Mouse (Mus musculus): ENCODE results near the gene Gimap3. TPM values are rescaled to one million over a fixed set of nuclear protein-coding genes. Genes with fewer than 3 reads are reported as not detected.

Gene Gimap3
- polyA plus RNA-seq, 1 experiment from 2014 or later, result not detected

DNA sequence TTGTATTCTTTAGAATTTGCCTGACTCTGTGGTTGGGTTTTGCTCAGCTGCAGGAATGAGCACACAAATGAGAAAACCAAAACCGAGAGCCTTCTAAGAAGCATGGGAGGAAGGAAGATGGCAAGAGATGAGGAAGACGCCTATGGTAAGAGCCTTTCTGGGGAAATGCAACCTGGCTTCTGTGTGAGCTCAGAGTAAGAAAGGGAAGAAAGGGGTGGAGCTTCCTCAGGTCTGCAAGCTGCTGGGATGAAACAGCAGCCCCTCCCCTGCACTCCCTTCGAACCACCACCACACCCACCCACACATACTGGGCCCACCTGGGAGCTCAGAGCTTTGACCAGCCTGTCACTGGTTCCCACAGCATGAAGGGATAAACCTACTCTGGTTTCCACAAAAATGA, 29.4 kb downstream of the Gimap3 start:
- no peak overlapping the region for H3K9ac ChIP-seq
- H3K9me3 ChIP-seq, result no peaks in the 10 kb centered on the region
- no peak for ATAC-seq (ENCODE audit: low FRiP score, low read depth)
- no peak overlapping the region for H3K4me3 ChIP-seq
- H3K4me2 ChIP-seq (replicated peaks), result no peak overlapping the region
- H3K36me3 ChIP-seq, result no peaks in the 10 kb centered on the region
- peaks cover 30% of the 10 kb centered on the region for H3K27me3 ChIP-seq (replicated peaks)
- H3K4me1 ChIP-seq, result peaks cover 14% of the 10 kb centered on the region
- 36% methylated on average over 3 of the region's 3 CpGs for WGBS
- no peak overlapping the region for H3K27ac ChIP-seq

DNA sequence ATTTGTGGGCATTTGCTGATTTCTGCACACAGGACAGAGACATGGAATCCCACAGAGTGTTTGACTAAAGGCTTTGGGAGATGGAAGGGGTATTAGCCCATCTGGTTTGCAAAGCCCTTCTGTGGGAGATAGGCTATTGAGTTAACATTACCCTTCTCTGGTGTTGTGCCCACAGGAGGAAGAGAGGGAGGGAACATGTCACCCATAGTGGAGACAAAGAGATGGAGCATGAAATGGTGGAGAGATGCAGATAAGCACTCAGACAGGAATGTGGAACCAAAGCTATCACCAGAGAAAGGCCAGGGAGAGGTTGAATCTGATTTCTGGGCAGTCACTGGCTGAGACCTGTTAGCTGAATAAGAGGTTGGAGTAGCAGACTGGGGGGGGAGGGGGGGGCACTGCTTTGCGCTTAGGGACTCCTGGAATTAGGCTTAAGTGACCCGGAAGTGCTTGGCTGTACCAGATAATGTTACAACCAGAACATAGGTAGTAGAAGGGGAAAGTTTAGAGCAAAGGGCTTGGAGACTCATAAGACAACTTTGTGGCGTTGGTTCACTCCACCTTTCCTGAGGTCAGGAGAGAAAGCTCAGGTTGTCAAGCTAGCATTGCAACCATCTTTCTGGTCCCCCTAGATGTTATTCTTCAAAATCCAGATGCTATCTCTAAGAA, 30.0 kb downstream of the Gimap3 start:
- no peaks in the 10 kb centered on the region for H3K9me3 ChIP-seq
- H3K4me3 ChIP-seq, result no peak overlapping the region
- H3K27me3 ChIP-seq (replicated peaks), result peaks cover 30% of the 10 kb centered on the region
- no peaks in the 10 kb centered on the region for H3K36me3 ChIP-seq
- no peak for ATAC-seq (ENCODE audit: low FRiP score, low read depth)
- WGBS, result 87% methylated on average over 3 of the region's 3 CpGs
- no peak overlapping the region for H3K4me2 ChIP-seq (replicated peaks)
- H3K27ac ChIP-seq, result no peak overlapping the region
- H3K9ac ChIP-seq, result no peak overlapping the region
- H3K4me1 ChIP-seq, result peaks cover 14% of the 10 kb centered on the region

DNA sequence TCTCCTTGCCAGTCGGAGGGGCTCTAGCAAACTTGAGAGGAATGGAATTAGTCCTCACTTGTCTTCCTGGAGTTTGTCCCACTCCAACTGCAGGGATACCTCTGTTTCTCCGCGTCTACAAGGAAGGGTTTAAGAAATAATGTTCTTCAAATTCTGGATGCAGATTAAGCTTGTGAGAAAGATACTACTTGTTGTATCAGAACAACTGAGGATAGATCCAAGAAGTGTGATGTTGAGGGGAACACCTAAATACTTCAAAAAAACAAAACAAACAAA, 30.9 kb downstream of the Gimap3 start:
- Histone ChIP-seq H3K27ac (no peak overlapping the region), H3K9me3 (no peaks in the 10 kb centered on the region), H3K4me1 (peaks cover 14% of the 10 kb centered on the region), H3K27me3 (replicated peaks) (peaks cover 30% of the 10 kb centered on the region), H3K36me3 (no peaks in the 10 kb centered on the region), H3K4me3 (no peak overlapping the region), H3K4me2 (replicated peaks) (no peak overlapping the region), H3K9ac (no peak overlapping the region)
- 87% methylated on average over 3 of the region's 3 CpGs for WGBS
- ATAC-seq (ENCODE audit: low FRiP score, low read depth), result no peak

DNA sequence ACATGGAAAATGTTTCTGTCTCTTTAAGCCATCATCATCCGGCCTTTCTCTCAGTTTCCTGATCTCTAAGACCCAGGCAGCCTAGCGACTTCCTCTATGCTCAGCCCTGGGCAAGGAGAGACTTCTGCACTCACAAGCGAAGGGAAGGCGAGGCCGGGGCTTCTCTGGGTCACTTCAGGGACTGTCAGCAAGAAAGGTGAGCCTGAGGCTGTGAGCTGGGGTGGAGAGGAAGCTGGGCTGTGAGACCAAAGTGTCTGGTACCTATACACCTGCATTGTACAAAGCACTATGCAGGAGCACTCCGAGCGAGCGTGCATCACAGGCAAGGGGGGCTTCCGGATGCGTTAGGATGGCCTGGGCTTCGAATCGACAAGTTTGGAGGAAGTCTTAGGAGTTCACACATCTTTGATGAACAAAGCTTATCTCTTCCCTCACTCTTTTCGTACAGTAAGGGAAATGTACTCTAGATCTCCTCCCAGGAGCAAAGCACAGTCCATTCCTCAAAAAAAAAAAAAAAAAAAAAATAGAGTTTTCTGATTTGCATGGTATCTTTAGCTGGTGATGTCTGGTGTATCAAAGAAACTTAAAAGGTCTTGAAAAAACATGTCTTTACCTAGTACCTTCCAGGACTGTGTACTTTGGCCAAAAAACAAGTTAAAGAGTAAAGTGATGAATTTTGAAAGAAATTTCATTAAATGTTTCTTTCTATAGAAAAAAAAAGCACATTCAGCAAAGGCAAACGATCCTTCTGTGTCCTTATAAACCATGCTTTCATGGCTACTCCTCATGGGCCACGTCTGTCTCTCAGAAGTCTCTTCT, 31.5 kb downstream of the Gimap3 start, which contains the start of gene Gimap1:
Gimap1 (plus strand) TSS at position 94 of the 819 bp plus-strand sequence.
- WGBS, result 80% methylated on average over 15 of the region's 15 CpGs
- ATAC-seq (ENCODE audit: low FRiP score, low read depth), result no peak
- Histone ChIP-seq H3K9ac (no peak within 1 kb of the TSS), H3K36me3 (no peaks in the 10 kb centered on the region), H3K4me3 (no peak within 1 kb of the TSS), H3K4me2 (replicated peaks) (no peak within 1 kb of the TSS), H3K27ac (no peak within 1 kb of the TSS), H3K4me1 (peaks cover 14% of the 10 kb centered on the region), H3K27me3 (replicated peaks) (peaks cover 30% of the 10 kb centered on the region), H3K9me3 (no peaks in the 10 kb centered on the region)

DNA sequence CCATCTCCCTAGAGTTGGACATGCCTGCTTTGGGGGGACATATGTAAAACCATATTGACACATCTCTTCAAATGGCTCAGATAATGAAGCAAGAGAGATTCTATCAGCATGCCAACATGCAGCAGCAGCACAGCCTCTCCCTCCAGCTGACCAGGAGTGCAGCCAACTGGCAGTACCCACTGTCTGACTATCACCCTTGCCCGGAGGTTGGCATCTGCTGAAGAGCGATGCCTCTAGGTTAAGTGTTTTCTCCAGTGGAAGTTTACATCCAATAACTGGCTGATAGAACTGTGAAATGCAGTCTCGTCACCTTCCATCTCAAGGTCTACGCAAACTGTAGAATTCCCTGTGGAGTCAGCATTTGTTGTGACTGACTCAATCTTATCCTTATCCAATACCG, 33.0 kb downstream of the Gimap3 start:
- H3K4me1 ChIP-seq, result peaks cover 10% of the 10 kb centered on the region
- WGBS, result 91% methylated on average over 5 of the region's 5 CpGs
- H3K9me3 ChIP-seq, result no peaks in the 10 kb centered on the region
- no peak overlapping the region for H3K9ac ChIP-seq
- no peak overlapping the region for H3K4me3 ChIP-seq
- ATAC-seq (ENCODE audit: low FRiP score, low read depth), result no peak
- H3K4me2 ChIP-seq (replicated peaks), result no peak overlapping the region
- H3K36me3 ChIP-seq, result no peaks in the 10 kb centered on the region
- H3K27me3 ChIP-seq (replicated peaks), result peaks cover 20% of the 10 kb centered on the region
- no peak overlapping the region for H3K27ac ChIP-seq

DNA sequence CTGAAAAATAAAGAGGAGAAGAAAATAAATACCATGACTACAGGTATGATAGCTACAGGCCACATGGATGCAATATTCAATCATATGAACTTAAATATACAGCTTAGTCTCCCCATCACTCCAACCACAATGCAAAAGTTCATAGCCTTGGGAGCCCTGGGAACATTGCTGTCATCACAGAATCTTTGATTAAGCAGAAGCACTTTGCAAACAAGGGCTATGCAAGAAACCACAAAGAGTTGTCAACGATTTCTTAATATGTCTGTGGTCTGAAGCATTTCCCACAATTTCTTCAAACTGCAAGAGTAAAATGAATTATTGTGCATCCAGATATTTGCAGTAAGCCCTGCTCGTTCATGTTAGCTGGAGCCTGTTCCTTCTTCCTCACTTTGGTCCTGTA, 33.6 kb downstream of the Gimap3 start:
- Histone ChIP-seq H3K27me3 (replicated peaks) (peaks cover 13% of the 10 kb centered on the region), H3K36me3 (no peaks in the 10 kb centered on the region), H3K27ac (no peak overlapping the region), H3K4me3 (no peak overlapping the region), H3K4me2 (replicated peaks) (no peak overlapping the region), H3K4me1 (0 out of 2 replicates have a peak, but pooled peaks cover 4% of the 10 kb centered on the region), H3K9ac (no peak overlapping the region), H3K9me3 (no peaks in the 10 kb centered on the region)
- no peak for ATAC-seq (ENCODE audit: low FRiP score, low read depth)
- 78% methylated on average over 2 of the region's 2 CpGs for WGBS

DNA sequence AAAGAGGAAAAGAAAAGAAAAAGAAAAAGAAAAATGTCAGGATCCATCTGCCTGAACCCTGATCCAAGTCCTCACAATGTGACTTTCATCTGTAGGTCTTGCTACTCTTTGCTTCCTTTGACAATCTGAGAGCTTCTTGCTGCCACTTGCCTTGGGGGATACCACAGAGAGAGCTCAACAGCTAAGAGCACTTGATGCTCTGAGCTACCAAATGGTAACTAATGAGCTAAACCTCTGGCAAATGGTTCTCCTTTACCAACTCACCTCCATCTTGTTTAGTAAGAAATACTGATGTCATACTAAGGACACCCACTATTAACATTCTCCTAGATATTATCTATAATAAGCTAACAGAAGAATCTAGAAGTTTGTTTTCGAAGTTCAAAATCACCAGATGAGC, 37.0 kb downstream of the Gimap3 start:
- 85% methylated on average over 1 of the region's 1 CpGs for WGBS
- no peaks in the 10 kb centered on the region for H3K4me1 ChIP-seq
- no peaks in the 10 kb centered on the region for H3K9me3 ChIP-seq
- no peak overlapping the region for H3K4me2 ChIP-seq (replicated peaks)
- no peak overlapping the region for H3K9ac ChIP-seq
- H3K27ac ChIP-seq, result no peak overlapping the region
- H3K27me3 ChIP-seq (replicated peaks), result no peaks in the 10 kb centered on the region
- no peaks in the 10 kb centered on the region for H3K36me3 ChIP-seq
- ATAC-seq (ENCODE audit: low FRiP score, low read depth), result no peak
- no peak overlapping the region for H3K4me3 ChIP-seq

DNA sequence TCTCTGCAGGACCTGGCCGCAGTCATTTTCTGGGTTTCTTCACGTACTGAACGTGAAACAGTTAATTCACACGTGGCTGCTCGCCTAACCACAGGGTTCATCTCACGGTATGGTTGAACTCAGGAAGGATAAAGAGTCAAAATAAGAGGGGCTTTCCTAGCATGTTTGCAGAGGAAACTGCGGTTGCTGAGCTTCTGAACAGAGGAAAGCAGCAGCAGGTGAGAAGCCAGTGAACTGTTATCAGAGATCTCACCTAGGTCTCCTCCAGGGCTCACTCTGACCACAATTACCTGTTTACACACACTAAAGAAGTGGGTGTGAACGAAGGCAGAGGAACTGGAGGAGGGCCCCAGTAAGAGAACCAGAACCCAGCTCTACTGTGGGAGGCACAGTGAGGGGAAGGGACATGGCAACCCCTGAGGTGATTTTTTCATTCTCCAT, 37.8 kb downstream of the Gimap3 start:
- Histone ChIP-seq H3K4me1 (no peaks in the 10 kb centered on the region), H3K27ac (no peak overlapping the region), H3K27me3 (replicated peaks) (no peaks in the 10 kb centered on the region), H3K4me3 (no peak overlapping the region), H3K36me3 (no peaks in the 10 kb centered on the region), H3K4me2 (replicated peaks) (no peak overlapping the region), H3K9ac (no peak overlapping the region), H3K9me3 (no peaks in the 10 kb centered on the region)
- ATAC-seq (ENCODE audit: low FRiP score, low read depth), result no peak
- 61% methylated on average over 8 of the region's 8 CpGs for WGBS

DNA sequence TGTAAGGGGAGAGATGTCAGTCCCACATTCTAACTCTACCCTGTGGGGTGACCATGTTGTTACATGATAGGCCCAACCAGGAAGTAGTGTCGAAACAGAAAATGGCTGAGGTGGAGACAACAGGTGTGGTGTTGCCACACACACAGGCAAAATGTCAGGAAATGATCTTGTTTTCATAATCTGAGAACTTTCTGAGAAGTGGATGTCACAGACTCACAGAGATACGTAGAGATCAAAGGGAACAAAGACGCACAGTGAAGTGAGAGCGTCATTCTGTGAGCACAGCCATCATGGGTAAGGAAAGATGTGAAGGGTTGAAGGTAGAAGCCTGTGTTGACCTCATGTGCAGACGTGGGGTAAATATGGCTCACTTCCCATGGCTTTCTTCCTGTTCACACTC, 42.9 kb downstream of the Gimap3 start:
- no peaks in the 10 kb centered on the region for H3K27me3 ChIP-seq (replicated peaks)
- H3K36me3 ChIP-seq, result no peaks in the 10 kb centered on the region
- H3K4me3 ChIP-seq, result no peak overlapping the region
- no peak for ATAC-seq (ENCODE audit: low FRiP score, low read depth)
- H3K4me2 ChIP-seq (replicated peaks), result no peak overlapping the region
- no peak overlapping the region for H3K27ac ChIP-seq
- WGBS, result 90% methylated on average over 5 of the region's 5 CpGs
- H3K9me3 ChIP-seq, result no peaks in the 10 kb centered on the region
- H3K4me1 ChIP-seq, result peaks cover 5% of the 10 kb centered on the region; the same call in 1 of the 2 replicates
- H3K9ac ChIP-seq, result no peak overlapping the region

DNA sequence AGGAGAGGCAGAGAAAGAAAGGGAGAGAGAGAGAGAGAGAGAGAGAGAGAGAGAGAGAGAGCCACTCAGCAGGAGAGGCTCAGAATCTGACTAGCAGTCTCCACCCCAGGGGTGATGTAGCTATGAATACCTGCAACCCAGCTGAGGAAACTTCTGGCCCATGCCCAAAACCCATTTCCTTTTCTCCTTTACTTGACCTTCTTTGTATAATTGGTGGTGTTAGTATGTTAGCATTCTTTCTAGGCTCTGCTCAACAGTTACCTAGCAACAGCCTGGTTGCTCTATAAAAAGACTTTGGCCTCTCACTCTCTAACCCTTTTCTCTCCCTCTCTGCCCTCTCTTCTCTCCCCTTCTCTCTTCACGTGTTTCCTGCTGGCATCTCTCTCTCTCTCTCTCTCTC, 45.2 kb downstream of the Gimap3 start:
- peaks cover 5% of the 10 kb centered on the region; the same call in 1 of the 2 replicates for H3K4me1 ChIP-seq
- no peak overlapping the region for H3K9ac ChIP-seq
- ATAC-seq (ENCODE audit: low FRiP score, low read depth), result no peak
- H3K36me3 ChIP-seq, result no peaks in the 10 kb centered on the region
- no peaks in the 10 kb centered on the region for H3K27me3 ChIP-seq (replicated peaks)
- H3K4me3 ChIP-seq, result no peak overlapping the region
- H3K27ac ChIP-seq, result no peak overlapping the region
- 0% methylated on average over 1 of the region's 1 CpGs for WGBS
- H3K4me2 ChIP-seq (replicated peaks), result no peak overlapping the region
- no peaks in the 10 kb centered on the region for H3K9me3 ChIP-seq

DNA sequence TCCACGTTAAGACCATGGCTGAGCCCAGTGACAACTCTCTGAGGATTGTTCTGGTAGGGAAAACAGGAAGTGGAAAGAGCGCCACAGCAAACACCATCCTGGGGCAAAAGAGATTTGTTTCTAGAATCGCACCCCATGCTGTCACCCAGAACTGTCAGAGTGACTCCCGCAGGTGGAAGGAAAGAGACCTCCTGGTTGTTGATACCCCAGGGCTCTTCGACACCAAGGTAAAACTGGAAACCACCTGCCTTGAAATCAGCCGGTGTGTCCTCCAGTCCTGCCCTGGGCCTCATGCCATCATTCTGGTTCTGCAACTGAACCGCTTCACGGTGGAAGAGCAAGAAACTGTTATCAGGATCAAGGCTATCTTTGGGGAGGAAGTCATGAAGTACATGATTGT, 47.2 kb downstream of the Gimap3 start:
- Histone ChIP-seq H3K36me3 (no peaks in the 10 kb centered on the region), H3K9me3 (no peaks in the 10 kb centered on the region), H3K27me3 (replicated peaks) (no peaks in the 10 kb centered on the region), H3K27ac (no peak overlapping the region), H3K4me1 (peaks cover 5% of the 10 kb centered on the region; the same call in 1 of the 2 replicates), H3K4me2 (replicated peaks) (no peak overlapping the region), H3K9ac (no peak overlapping the region), H3K4me3 (no peak overlapping the region)
- 89% methylated on average over 8 of the region's 8 CpGs for WGBS
- no peak for ATAC-seq (ENCODE audit: low FRiP score, low read depth)

DNA sequence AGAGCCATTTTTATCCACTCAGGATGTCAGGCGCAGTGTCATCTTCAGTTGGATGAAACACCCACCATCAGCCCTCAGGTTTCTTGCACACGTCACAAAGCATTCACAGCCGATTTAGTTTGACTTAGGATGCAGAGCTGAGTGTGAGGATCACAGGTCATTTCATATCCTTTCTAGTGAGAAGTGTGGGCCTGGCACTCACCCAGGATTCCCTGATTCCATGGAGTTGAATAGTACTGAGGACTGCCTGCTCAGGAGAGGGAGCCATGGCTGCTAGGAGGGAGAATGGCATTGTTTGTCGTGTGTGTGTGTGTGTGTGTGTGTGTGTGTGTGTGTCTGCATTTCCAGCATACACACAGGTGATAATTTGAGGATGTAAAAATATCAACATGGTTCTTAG, 50.3 kb downstream of the Gimap3 start:
- no peak overlapping the region for H3K4me3 ChIP-seq
- ATAC-seq (ENCODE audit: low FRiP score, low read depth), result no peak

DNA sequence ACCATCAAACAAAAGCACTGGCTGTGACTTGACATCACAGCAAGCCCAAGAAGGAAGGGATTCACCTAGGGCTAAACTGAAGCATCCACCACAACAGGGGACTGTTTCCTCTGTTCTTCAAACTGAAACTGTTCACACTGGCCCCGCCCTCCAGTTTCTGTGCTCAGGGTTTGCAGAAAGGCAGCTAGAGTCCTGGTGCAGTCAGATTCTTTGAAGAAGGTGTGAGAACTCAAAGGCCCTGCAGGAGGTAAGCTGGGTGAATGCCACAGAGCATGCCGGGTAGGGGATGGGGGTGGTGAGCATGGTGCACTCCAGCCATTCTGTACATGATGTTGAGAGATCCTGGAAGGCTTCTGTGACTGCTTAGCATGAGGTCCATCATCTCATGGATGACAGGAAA, 52.2 kb downstream of the Gimap3 start, which contains the start of the genes Gm28053 and Gimap7:
Gm28053 (plus strand) TSS at position 153 of the 400 bp plus-strand sequence.
Gimap7 (plus strand) TSS at position 167 of the 400 bp plus-strand sequence.
- ATAC-seq (ENCODE audit: low FRiP score, low read depth), result no peak
- WGBS, result 63% methylated on average over 2 of the region's 2 CpGs
- Histone ChIP-seq H3K4me2 (replicated peaks) (no peak within 1 kb of the TSS), H3K9ac (no peak within 1 kb of the TSS), H3K4me3 (no peak within 1 kb of the TSS), H3K27me3 (replicated peaks) (no peaks in the 10 kb centered on the region), H3K27ac (no peak within 1 kb of the TSS), H3K4me1 (no peaks in the 10 kb centered on the region), H3K36me3 (no peaks in the 10 kb centered on the region), H3K9me3 (no peaks in the 10 kb centered on the region)

More for the DNA sequence above, 50.3 kb downstream of the Gimap3 start:
- Histone ChIP-seq H3K9me3 (no peaks in the 10 kb centered on the region), H3K27ac (no peak overlapping the region), H3K4me2 (replicated peaks) (no peak overlapping the region), H3K4me1 (no peaks in the 10 kb centered on the region), H3K36me3 (no peaks in the 10 kb centered on the region), H3K27me3 (replicated peaks) (no peaks in the 10 kb centered on the region), H3K9ac (no peak overlapping the region)
- 87% methylated on average over 4 of the region's 4 CpGs for WGBS

All from neural tube, embryonic 12.5 days (tissue).